10 mouse cellular contexts compared by ENCODE assay signal in genomic region chr10:81161602-81162317, GRCm38 (mm10). TPM values are rescaled to one million over a fixed set of nuclear protein-coding genes. Genes with fewer than 3 reads are reported as not detected.
DNase-seq lines count a peak whose midpoint lies in the region; ATAC-seq lines count a peak whose summit lies in the region.
"Had no signal": no experiment of that assay in that cellular context is flagged by ENCODE, and none has a peak within 500 bp of the region (broad histone marks: within the 10 kb centered on the region; RNA-seq: fewer than 3 reads in every experiment).

No protein-coding gene starts in this region.

- DNase-seq in liver, embryonic 11.5 days (ENCODE audit: low spot score): no peak
- no peak for DNase-seq in liver
- peak; percentile 58 to 75 for DNase-seq in spleen, postnatal 14 days (ENCODE audit: low spot score in 2 of 2)
- no peak for DNase-seq in gastrocnemius, postnatal 36 days
- no peak for DNase-seq in c-Kit-positive CD71-positive TER-119-positive erythroid progenitor cells, embryonic 14.5 days (ENCODE audit: low spot score)

- intact Hi-C loops in gastrocnemius, postnatal 36 days (cut with DNase I): no loop called here

- H3K4me2 ChIP-seq in liver, embryonic 11.5 days: peak overlapping the region; percentile 32; the same call in 1 of the 2 replicates
- no peak overlapping the region for H3K4me2 ChIP-seq in limb, embryonic 12.5 days
- H3K4me2 ChIP-seq in midbrain, embryonic 15.5 days: no peak overlapping the region

- peaks cover 15% of the 10 kb centered on the region for H3K4me1 ChIP-seq in liver, embryonic 11.5 days (replicated peaks; ENCODE audit: control insufficient read depth, insufficient read depth, low read length)
- H3K4me1 ChIP-seq in limb, embryonic 12.5 days (replicated peaks): peaks cover 26% of the 10 kb centered on the region
- H3K4me1 ChIP-seq in midbrain, embryonic 15.5 days: peaks cover 22% of the 10 kb centered on the region

- no peaks in the 10 kb centered on the region for H3K27me3 ChIP-seq in liver, embryonic 11.5 days (replicated peaks; ENCODE audit: control insufficient read depth, insufficient read depth, low read length)
- H3K27me3 ChIP-seq in limb, embryonic 12.5 days: no peaks in the 10 kb centered on the region
- no peaks in the 10 kb centered on the region for H3K27me3 ChIP-seq in midbrain, embryonic 15.5 days (replicated peaks)

- WGBS in liver, embryonic 11.5 days: 79% methylated on average over 8 of the region's 8 CpGs
- WGBS in limb, embryonic 12.5 days: 65% methylated on average over 8 of the region's 8 CpGs
- WGBS in midbrain, embryonic 15.5 days: 96% methylated on average over 8 of the region's 8 CpGs

- no peak overlapping the region for H3K9ac ChIP-seq in liver, embryonic 11.5 days (ENCODE audit: low read depth, low read length)
- no peak overlapping the region for H3K9ac ChIP-seq in limb, embryonic 12.5 days (replicated peaks)
- no peak overlapping the region for H3K9ac ChIP-seq in midbrain, embryonic 15.5 days

- H3K9me3 ChIP-seq in liver, embryonic 11.5 days (ENCODE audit: control insufficient read depth, low read length): no peaks in the 10 kb centered on the region
- no peaks in the 10 kb centered on the region for H3K9me3 ChIP-seq in limb, embryonic 12.5 days
- H3K9me3 ChIP-seq in midbrain, embryonic 15.5 days: no peaks in the 10 kb centered on the region

- no peak overlapping the region for H3K27ac ChIP-seq in liver, embryonic 11.5 days (ENCODE audit: low read depth, low read length)
- no peak overlapping the region for H3K27ac ChIP-seq in limb, embryonic 12.5 days
- no peak overlapping the region for H3K27ac ChIP-seq in midbrain, embryonic 15.5 days
- H3K27ac ChIP-seq: left cerebral cortex, adult 2 months; macrophage had no signal

- ATAC-seq in liver, embryonic 11.5 days (replicated peaks; ENCODE audit: low FRiP score): 0 out of 2 replicates have a peak, but pooled peaks have one; percentile 5
- 0 out of 2 replicates have a peak, but pooled peaks have one; percentile 4 for ATAC-seq in erythroblast, adult 5-6 weeks (replicated peaks; ENCODE audit: low FRiP score, poor library complexity, severe bottlenecking)
- no peak for ATAC-seq in limb, embryonic 12.5 days (ENCODE audit: insufficient number of reproducible peaks, insufficient read depth, low FRiP score, low TSS enrichment, low read depth)
- no peak for ATAC-seq in midbrain, embryonic 15.5 days (replicated peaks)

- no peak overlapping the region for H3K4me3 ChIP-seq in liver, embryonic 11.5 days (ENCODE audit: low read depth, low read length)
- H3K4me3 ChIP-seq in limb, embryonic 12.5 days (replicated peaks): 0 out of 2 replicates have a peak overlapping the region, but pooled peaks have one; percentile 4
- H3K4me3 ChIP-seq in midbrain, embryonic 15.5 days: no peak overlapping the region
- H3K4me3 ChIP-seq: left cerebral cortex, adult 2 months had no signal

- peaks cover 46% of the 10 kb centered on the region for H3K36me3 ChIP-seq in liver, embryonic 11.5 days (ENCODE audit: control insufficient read depth, insufficient read depth, low read length)
- H3K36me3 ChIP-seq in limb, embryonic 12.5 days: peaks cover 83% of the 10 kb centered on the region
- H3K36me3 ChIP-seq in midbrain, embryonic 15.5 days (replicated peaks): peaks cover 25% of the 10 kb centered on the region

RNA-seq across cellular contexts. Expression of gene Pias4, which starts 6.0 kb away (rescaled TPM):
- polyA plus RNA-seq in liver, embryonic 11.5 days (2014; fragmentation: Nextera tagmentation; extraction: Ambion mirVana): 41.2 and 50.9 TPM in 2 replicates
- 4.4 and 11.3 TPM in 2 replicates for total RNA-seq in erythroblast, adult 5-6 weeks (2015; ENCODE audit: low replicate concordance)
- 12.3 and 19.3 TPM in 2 replicates for total RNA-seq in erythroblast, adult 5-6 weeks (2017; ENCODE audit: low replicate concordance)
- polyA plus RNA-seq in limb, embryonic 12.5 days (2016; fragmentation: Nextera tagmentation; extraction: Ambion mirVana): 57.7 and 62.1 TPM in 2 replicates
- total RNA-seq in gastrocnemius, postnatal 36 days (2021): 10 to 100 TPM; 14.0 to 16.3 TPM
- polyA plus RNA-seq in midbrain, embryonic 15.5 days (2015; fragmentation: Nextera tagmentation; extraction: Ambion mirVana): 59.2 and 66.3 TPM in 2 replicates

RNA-seq across cellular contexts. Expression of gene Eef2, which starts 14.7 kb away (rescaled TPM):
- 626 and 647 TPM in 2 replicates for polyA plus RNA-seq in liver, embryonic 11.5 days (2014; fragmentation: Nextera tagmentation; extraction: Ambion mirVana)
- 227 and 267 TPM in 2 replicates for total RNA-seq in erythroblast, adult 5-6 weeks (2015; ENCODE audit: low replicate concordance)
- 388 and 458 TPM in 2 replicates for total RNA-seq in erythroblast, adult 5-6 weeks (2017; ENCODE audit: low replicate concordance)
- polyA plus RNA-seq in limb, embryonic 12.5 days (2016; fragmentation: Nextera tagmentation; extraction: Ambion mirVana): 524 and 544 TPM in 2 replicates
- 100 to 1,000 TPM; 880 to 957 TPM for total RNA-seq in gastrocnemius, postnatal 36 days (2021)
- 588 and 606 TPM in 2 replicates for polyA plus RNA-seq in midbrain, embryonic 15.5 days (2015; fragmentation: Nextera tagmentation; extraction: Ambion mirVana)

RNA-seq across cellular contexts. Expression of gene Dapk3, which starts 21.0 kb away (rescaled TPM):
- 44.5 and 45.6 TPM in 2 replicates for polyA plus RNA-seq in liver, embryonic 11.5 days (2014; fragmentation: Nextera tagmentation; extraction: Ambion mirVana)
- 3.3 and 7.3 TPM in 2 replicates for total RNA-seq in erythroblast, adult 5-6 weeks (2015; ENCODE audit: low replicate concordance)
- 10.8 and 11.8 TPM in 2 replicates for total RNA-seq in erythroblast, adult 5-6 weeks (2017; ENCODE audit: low replicate concordance)
- 64.2 and 65.7 TPM in 2 replicates for polyA plus RNA-seq in limb, embryonic 12.5 days (2016; fragmentation: Nextera tagmentation; extraction: Ambion mirVana)
- total RNA-seq in gastrocnemius, postnatal 36 days (2021): 10 to 100 TPM; 21.1 to 23.9 TPM
- polyA plus RNA-seq in midbrain, embryonic 15.5 days (2015; fragmentation: Nextera tagmentation; extraction: Ambion mirVana): 66.3 and 67.3 TPM in 2 replicates

RNA-seq across cellular contexts. Expression of gene 4930442H23Rik, which starts 21.9 kb away (rescaled TPM):
- not detected in 2 replicates for polyA plus RNA-seq in liver, embryonic 11.5 days (2014; fragmentation: Nextera tagmentation; extraction: Ambion mirVana)
- not detected in 2 replicates for total RNA-seq in erythroblast, adult 5-6 weeks (2015; ENCODE audit: low replicate concordance)
- not detected in 2 replicates for total RNA-seq in erythroblast, adult 5-6 weeks (2017; ENCODE audit: low replicate concordance)
- polyA plus RNA-seq in limb, embryonic 12.5 days (2016; fragmentation: Nextera tagmentation; extraction: Ambion mirVana): not detected in 2 replicates
- not detected for total RNA-seq in gastrocnemius, postnatal 36 days (2021)
- polyA plus RNA-seq in midbrain, embryonic 15.5 days (2015; fragmentation: Nextera tagmentation; extraction: Ambion mirVana): not detected in 2 replicates
- total RNA-seq: left cerebral cortex, adult 2 months had no signal
- polyA plus RNA-seq: macrophage had no signal

RNA-seq across cellular contexts. Expression of gene Zbtb7a, which starts 26.7 kb away (rescaled TPM):
- polyA plus RNA-seq in liver, embryonic 11.5 days (2014; fragmentation: Nextera tagmentation; extraction: Ambion mirVana): 31.6 and 34.2 TPM in 2 replicates
- total RNA-seq in erythroblast, adult 5-6 weeks (2015; ENCODE audit: low replicate concordance): 11.5 and 13.2 TPM in 2 replicates
- total RNA-seq in erythroblast, adult 5-6 weeks (2017; ENCODE audit: low replicate concordance): 10.1 and 14.2 TPM in 2 replicates
- polyA plus RNA-seq in limb, embryonic 12.5 days (2016; fragmentation: Nextera tagmentation; extraction: Ambion mirVana): 19.0 and 19.7 TPM in 2 replicates
- 10 to 100 TPM; 22.4 to 27.8 TPM for total RNA-seq in gastrocnemius, postnatal 36 days (2021)
- 16.2 and 16.7 TPM in 2 replicates for polyA plus RNA-seq in midbrain, embryonic 15.5 days (2015; fragmentation: Nextera tagmentation; extraction: Ambion mirVana)

Comparison
In these comparisons a context has a peak if more than half of its experiments do, and no peak if none do; other contexts are left out.
1. ATAC-seq: peak in liver, embryonic 11.5 days (single experiment) and erythroblast, adult 5-6 weeks (single experiment); none in limb, embryonic 12.5 days (single experiment) and midbrain, embryonic 15.5 days (single experiment).
2. DNase-seq: peak in spleen, postnatal 14 days (2 of 2); none in liver, embryonic 11.5 days (single experiment), liver (single experiment), gastrocnemius, postnatal 36 days (0 of 2) and c-Kit-positive CD71-positive TER-119-positive erythroid progenitor cells, embryonic 14.5 days (single experiment).